Mouse (Mus musculus) left cerebral cortex, postnatal 25 days (tissue): ENCODE measurements at regions not wholly inside any gene's neighbourhood (a gene's known extent, or its start where the extent isn't known, plus 50 kb on each side); places are given as distances from the start of the nearest gene placed in this dataset.
A peak's percentile ranks its signal among the peaks of the same experiment; 100 is the strongest.

Experiments used
- DNase-seq, 2 experiments: peaks; one replicate each; pipeline ENCODE4 v3.0.0; 2022; ENCODE audit warnings: low spot score in 2 of 2, mixed read lengths in 1 of 2
- intact Hi-C: fragments of 180-260 bp; cut with DNase I; formaldehyde crosslinking; loops from one replicate; pipeline ENCODE4 v1.15.1; 2025

- intact Hi-C loops: no loop called here
- no peak for DNase-seq
Measured at GRCm38 (mm10) chr15:62349981-62350380, 1427.2 kb upstream of the A1bg start.

- DNase-seq: no peak
- intact Hi-C loops: no loop called here
Measured at GRCm38 (mm10) chr15:62348956-62349355, 1426.1 kb upstream of the A1bg start.

- intact Hi-C loops: no loop called here
- no peak for DNase-seq
Measured at GRCm38 (mm10) chr15:62347697-62348096, 1424.9 kb upstream of the A1bg start.

GRCm38 (mm10) chr15:62345893-62346292 lies 1423.1 kb upstream of the A1bg start:
- no peak for DNase-seq
- intact Hi-C loops: no loop called here

- intact Hi-C loops: no loop called here
- no peak for DNase-seq
Measured at GRCm38 (mm10) chr15:62336454-62337284, 1413.9 kb upstream of the A1bg start.

GRCm38 (mm10) chr15:62334256-62335009 lies 1411.6 kb upstream of the A1bg start:
- peak in 1 of 2 experiments; percentile 39 for DNase-seq
- intact Hi-C loops: no loop called here

GRCm38 (mm10) chr15:62332129-62332528 lies 1409.3 kb upstream of the A1bg start:
- DNase-seq: no peak
- intact Hi-C loops: no loop called here

GRCm38 (mm10) chr15:62331138-62331800 lies 1408.5 kb upstream of the A1bg start:
- no peak for DNase-seq
- intact Hi-C loops: no loop called here

GRCm38 (mm10) chr15:62328920-62329319 lies 1406.1 kb upstream of the A1bg start:
- intact Hi-C loops: no loop called here
- peak; percentile 18 to 66 for DNase-seq

GRCm38 (mm10) chr15:62328305-62328881 lies 1405.6 kb upstream of the A1bg start:
- intact Hi-C loops: no loop called here
- peak in 1 of 2 experiments; percentile 2 for DNase-seq

GRCm38 (mm10) chr15:62327481-62327880 lies 1404.7 kb upstream of the A1bg start:
- DNase-seq: no peak
- intact Hi-C loops: no loop called here

- DNase-seq: no peak
- intact Hi-C loops: no loop called here
Measured at GRCm38 (mm10) chr15:62326524-62326923, 1403.7 kb upstream of the A1bg start.

- intact Hi-C loops: no loop called here
- DNase-seq: no peak
Measured at GRCm38 (mm10) chr15:62325451-62326290, 1402.9 kb upstream of the A1bg start.

GRCm38 (mm10) chr15:62320966-62321365 lies 1398.2 kb upstream of the A1bg start:
- intact Hi-C loops: no loop called here
- no peak for DNase-seq

- DNase-seq: no peak
Measured at GRCm38 (mm10) chr15:62314449-62314848, 1391.6 kb upstream of the A1bg start.

GRCm38 (mm10) chr15:62302233-62302632 lies 1379.4 kb upstream of the A1bg start:
- DNase-seq: no peak
- intact Hi-C loops: no loop called here

More at GRCm38 (mm10) chr15:62314449-62314848, 1391.6 kb upstream of the A1bg start:
- intact Hi-C loops: no loop called here

GRCm38 (mm10) chr15:62301567-62301966 lies 1378.8 kb upstream of the A1bg start:
- intact Hi-C loops: no loop called here
- no peak for DNase-seq

GRCm38 (mm10) chr15:62297138-62297537 lies 1374.3 kb upstream of the A1bg start:
- DNase-seq: no peak
- intact Hi-C loops: no loop called here

- peak; percentile 35 to 39 for DNase-seq
- intact Hi-C loops: no loop called here
Measured at GRCm38 (mm10) chr15:62295233-62295927, 1372.6 kb upstream of the A1bg start.
